Mouse (Mus musculus) gastrocnemius, postnatal 36 days (tissue): ENCODE measurements around the gene Tm7sf3. TPM values are rescaled to one million over a fixed set of nuclear protein-coding genes. Genes with fewer than 3 reads are reported as not detected.

Experiments
- DNase-seq, 2 experiments: peaks; one replicate each; pipeline ENCODE4 v3.0.0; 2022
- intact Hi-C: fragments of 180-260 bp; cut with DNase I; formaldehyde crosslinking; loops from one replicate; pipeline ENCODE4 v1.15.1; 2025
- long read RNA-seq, 2 experiments: library from polyadenylated mRNA; stranded (forward); transcript quantifications; one replicate each; pipeline ENCODE4 v2.0.0; 2021
- total RNA-seq, 2 experiments: library from RNA; stranded (reverse); gene quantifications; 2 replicates each; pipeline ENCODE4 v1.2.3; 2021

The Tm7sf3 gene
- 1 to 10 TPM; 6.2 to 7.3 TPM for total RNA-seq
- long read RNA-seq, experiment 1, transcript Tm7sf3-201 (12 exons, 3,241 nt) = major isoform, 9 of 10 reads
- long read RNA-seq, experiment 1, partial matches to known transcripts = 1 of 10 reads
- long read RNA-seq, experiment 1, other reads (novel, unspliced or antisense) = 0 of 10 reads
- long read RNA-seq, experiment 2, transcript Tm7sf3-201 (12 exons, 3,241 nt) = major isoform, 5 of 7 reads
- long read RNA-seq, experiment 2, partial matches to known transcripts = 0 of 7 reads
- long read RNA-seq, experiment 2, other reads (novel, unspliced or antisense) = 2 of 7 reads

GRCm38 (mm10) chr6:146642276-146643183 is at the start of gene Tm7sf3, which contains the start of gene Med21:
Gene Tm7sf3 (minus strand): TSS chr6:146642824.
Gene Med21 (plus strand): TSS chr6:146642547.
- intact Hi-C loops = no loop called here
- DNase-seq = peak; percentile 93 to 98

- no peak for DNase-seq
- intact Hi-C loops = no loop called here
Observed at GRCm38 (mm10) chr6:146688861-146689260, 46.2 kb upstream of the Tm7sf3 start.

- no peak for DNase-seq
- intact Hi-C loops = no loop called here
Observed at GRCm38 (mm10) chr6:146688010-146688409, 45.4 kb upstream of the Tm7sf3 start.

- intact Hi-C loops = no loop called here
- no peak for DNase-seq
Observed at GRCm38 (mm10) chr6:146686463-146687196, 44.0 kb upstream of the Tm7sf3 start.

GRCm38 (mm10) chr6:146685781-146686308 is 43.2 kb upstream of the Tm7sf3 start:
- DNase-seq = peak; percentile 39 to 48
- intact Hi-C loops = no loop called here

- intact Hi-C loops = no loop called here
- DNase-seq = no peak
Observed at GRCm38 (mm10) chr6:146683881-146684280, 41.3 kb upstream of the Tm7sf3 start.

GRCm38 (mm10) chr6:146678136-146679070 is 35.8 kb upstream of the Tm7sf3 start:
- no peak for DNase-seq
- intact Hi-C loops = no loop called here

- intact Hi-C loops = no loop called here
- DNase-seq = no peak
Observed at GRCm38 (mm10) chr6:146676904-146677303, 34.3 kb upstream of the Tm7sf3 start.

- intact Hi-C loops = no loop called here
- DNase-seq = no peak
Observed at GRCm38 (mm10) chr6:146674881-146675536, 32.4 kb upstream of the Tm7sf3 start.

- intact Hi-C loops = no loop called here
- no peak for DNase-seq
Observed at GRCm38 (mm10) chr6:146674420-146674819, 31.8 kb upstream of the Tm7sf3 start.

- intact Hi-C loops = no loop called here
- no peak for DNase-seq
Observed at GRCm38 (mm10) chr6:146673696-146674095, 31.1 kb upstream of the Tm7sf3 start.

GRCm38 (mm10) chr6:146672106-146672505 is 29.5 kb upstream of the Tm7sf3 start:
- intact Hi-C loops = no loop called here
- DNase-seq = no peak

- no peak for DNase-seq
Observed at GRCm38 (mm10) chr6:146670956-146671855, 28.6 kb upstream of the Tm7sf3 start.

GRCm38 (mm10) chr6:146668606-146669005 is 26.0 kb upstream of the Tm7sf3 start:
- no peak for DNase-seq
- intact Hi-C loops = no loop called here

More at GRCm38 (mm10) chr6:146670956-146671855, 28.6 kb upstream of the Tm7sf3 start:
- intact Hi-C loops = no loop called here

GRCm38 (mm10) chr6:146666811-146667210 is 24.2 kb upstream of the Tm7sf3 start:
- intact Hi-C loops = no loop called here
- DNase-seq = no peak

- no peak for DNase-seq
- intact Hi-C loops = no loop called here
Observed at GRCm38 (mm10) chr6:146665408-146665807, 22.8 kb upstream of the Tm7sf3 start.

GRCm38 (mm10) chr6:146664917-146665316 is 22.3 kb upstream of the Tm7sf3 start:
- no peak for DNase-seq
- intact Hi-C loops = no loop called here

- intact Hi-C loops = no loop called here
- DNase-seq = no peak
Observed at GRCm38 (mm10) chr6:146664116-146664515, 21.5 kb upstream of the Tm7sf3 start.
